Mouse (Mus musculus): ENCODE data around the gene Ecd. TPM values are rescaled to one million over a fixed set of nuclear protein-coding genes. Genes with fewer than 3 reads are reported as not detected.
"Not testable (repeated sequence)": the region's sequence is repeated elsewhere in the genome, so short reads cannot be mapped to it uniquely, and the experiment has no call there.

The Ecd gene
- polyA plus RNA-seq, 1 experiment: 32.5 TPM

DNA sequence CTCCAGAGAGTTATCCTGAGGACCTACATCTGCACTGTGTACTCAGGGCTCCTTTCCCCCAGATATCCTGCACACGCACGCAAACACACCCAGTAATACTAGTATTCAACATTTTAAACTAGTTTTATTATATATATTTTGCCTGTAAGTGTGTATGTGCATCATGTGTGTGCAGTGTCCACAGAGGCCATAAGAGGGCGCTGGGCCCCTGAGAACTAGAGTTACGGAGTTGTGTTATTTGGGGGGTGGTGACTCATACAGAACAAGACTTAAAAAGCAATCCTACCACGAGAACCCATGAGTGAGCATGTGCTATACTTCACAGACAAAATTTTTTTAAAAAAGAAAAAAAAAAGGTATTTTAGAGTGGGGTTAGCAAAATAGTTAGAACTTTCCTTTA lies 8.5 kb downstream of the Ecd start:
- TF ChIP-seq CTCF (IDR thresholded peaks at IDR 0.05; ENCODE audit: extremely low read depth, insufficient read depth, low read length) (no peak), POLR2A (IDR thresholded peaks at IDR 0.05; ENCODE audit: extremely low read depth, insufficient read depth, low read length) (no peak)
- H3K4me3 ChIP-seq (ENCODE audit: insufficient read depth, low read length): no peak overlapping the region
- H3K27ac ChIP-seq (ENCODE audit: insufficient read depth, low read length): no peak overlapping the region
- no peaks in the 10 kb centered on the region for H3K4me1 ChIP-seq (ENCODE audit: control insufficient read depth, insufficient read depth, low read length)

DNA sequence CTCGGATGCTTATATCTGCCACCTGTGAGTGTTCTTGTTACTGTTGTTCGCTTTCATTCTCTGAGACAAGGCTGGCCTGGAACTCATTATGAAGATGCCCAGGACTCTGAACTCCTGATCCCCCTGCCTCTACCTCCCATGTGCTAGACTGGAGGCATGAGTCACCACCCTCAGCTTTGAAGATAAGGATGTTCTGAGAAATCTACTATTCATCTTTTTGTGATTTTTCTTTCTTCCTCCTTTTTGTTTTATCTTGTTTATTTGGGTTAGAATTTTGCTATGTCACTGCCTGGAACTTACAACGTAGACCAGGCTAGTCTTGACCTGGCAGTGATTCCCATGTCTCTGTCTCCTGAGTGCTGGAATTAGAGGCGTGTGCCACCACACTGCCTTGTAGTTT lies 16.6 kb downstream of the Ecd start:
- Histone ChIP-seq H3K4me3 (ENCODE audit: insufficient read depth, low read length) (no peak overlapping the region), H3K27ac (ENCODE audit: insufficient read depth, low read length) (no peak overlapping the region), H3K4me1 (ENCODE audit: control insufficient read depth, insufficient read depth, low read length) (no peaks in the 10 kb centered on the region)
- TF ChIP-seq POLR2A (IDR thresholded peaks at IDR 0.05; ENCODE audit: extremely low read depth, insufficient read depth, low read length): no peak
- no peak for TF ChIP-seq CTCF (IDR thresholded peaks at IDR 0.05; ENCODE audit: extremely low read depth, insufficient read depth, low read length)

DNA sequence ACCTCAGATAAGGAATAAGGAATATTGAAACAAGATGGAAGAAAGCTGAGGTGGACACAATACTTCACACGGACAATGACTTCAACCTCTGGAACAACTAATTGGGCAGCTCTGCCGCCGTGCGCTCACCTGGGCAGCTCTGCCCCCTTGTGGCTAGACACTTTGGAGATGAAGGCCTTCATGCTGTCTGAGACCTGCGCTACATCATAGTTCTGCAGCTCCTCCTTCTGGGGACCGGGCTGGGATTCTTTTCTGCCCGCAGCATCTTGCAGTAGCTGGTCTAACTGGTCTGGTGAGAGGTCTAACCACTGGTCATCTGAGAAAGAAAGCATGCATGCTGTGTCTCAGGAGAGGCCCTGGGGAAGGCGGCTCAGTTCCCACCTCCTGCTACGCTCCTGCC lies 19.4 kb downstream of the Ecd start:
- TF ChIP-seq CTCF (IDR thresholded peaks at IDR 0.05; ENCODE audit: extremely low read depth, insufficient read depth, low read length) (no peak), POLR2A (IDR thresholded peaks at IDR 0.05; ENCODE audit: extremely low read depth, insufficient read depth, low read length) (no peak)
- no peak overlapping the region for H3K27ac ChIP-seq (ENCODE audit: insufficient read depth, low read length)
- H3K4me1 ChIP-seq (ENCODE audit: control insufficient read depth, insufficient read depth, low read length): no peaks in the 10 kb centered on the region
- no peak overlapping the region for H3K4me3 ChIP-seq (ENCODE audit: insufficient read depth, low read length)

DNA sequence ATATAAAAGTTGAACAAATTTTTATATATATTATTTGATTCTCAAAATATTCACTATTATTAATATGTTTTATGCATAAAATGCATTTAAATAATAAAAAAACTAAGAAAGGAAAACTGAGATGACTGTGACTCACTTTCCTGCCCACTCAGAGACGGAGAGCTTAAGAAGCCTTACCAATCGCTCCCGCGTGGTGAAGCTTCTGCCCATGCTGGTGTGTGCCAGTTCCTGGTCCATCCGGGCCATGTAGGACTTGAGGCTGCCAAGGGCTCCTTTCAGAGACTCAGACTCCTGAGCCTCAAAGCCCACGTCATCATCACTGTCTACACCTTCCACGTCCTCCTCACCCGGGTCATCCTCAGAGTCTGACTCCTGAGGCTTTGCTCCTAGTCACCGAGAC lies 23.7 kb downstream of the Ecd start:
- Histone ChIP-seq H3K27ac (ENCODE audit: insufficient read depth, low read length) (no peak overlapping the region), H3K4me3 (ENCODE audit: insufficient read depth, low read length) (no peak overlapping the region), H3K4me1 (ENCODE audit: control insufficient read depth, insufficient read depth, low read length) (no peaks in the 10 kb centered on the region)
- TF ChIP-seq CTCF (IDR thresholded peaks at IDR 0.05; ENCODE audit: extremely low read depth, insufficient read depth, low read length): no peak
- no peak for TF ChIP-seq POLR2A (IDR thresholded peaks at IDR 0.05; ENCODE audit: extremely low read depth, insufficient read depth, low read length)

DNA sequence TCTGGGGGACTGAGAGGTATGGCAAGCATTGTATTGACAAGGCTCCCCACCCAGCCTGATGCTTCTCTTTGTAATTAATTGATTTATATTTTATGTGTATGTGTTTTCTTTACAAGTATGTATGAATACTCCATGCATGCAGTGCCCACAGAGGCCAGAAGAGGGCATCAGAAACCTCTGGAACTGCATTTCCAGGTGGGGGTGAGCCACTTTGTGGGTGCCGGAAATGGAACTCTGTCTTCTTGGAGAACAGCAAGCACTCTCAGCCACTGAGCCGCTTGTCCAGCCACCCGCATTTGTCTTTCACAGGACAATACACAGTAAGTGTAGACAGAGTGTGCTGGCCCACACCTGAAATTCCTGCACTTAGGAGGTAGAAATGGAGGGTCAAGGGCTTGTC lies 28.5 kb downstream of the Ecd start:
- TF ChIP-seq CTCF (IDR thresholded peaks at IDR 0.05; ENCODE audit: extremely low read depth, insufficient read depth, low read length) (peak; percentile 32; the same call in 1 of the 2 replicates), POLR2A (IDR thresholded peaks at IDR 0.05; ENCODE audit: extremely low read depth, insufficient read depth, low read length) (no peak)
- Histone ChIP-seq H3K27ac (ENCODE audit: insufficient read depth, low read length) (no peak overlapping the region), H3K4me1 (ENCODE audit: control insufficient read depth, insufficient read depth, low read length) (no peaks in the 10 kb centered on the region)

DNA sequence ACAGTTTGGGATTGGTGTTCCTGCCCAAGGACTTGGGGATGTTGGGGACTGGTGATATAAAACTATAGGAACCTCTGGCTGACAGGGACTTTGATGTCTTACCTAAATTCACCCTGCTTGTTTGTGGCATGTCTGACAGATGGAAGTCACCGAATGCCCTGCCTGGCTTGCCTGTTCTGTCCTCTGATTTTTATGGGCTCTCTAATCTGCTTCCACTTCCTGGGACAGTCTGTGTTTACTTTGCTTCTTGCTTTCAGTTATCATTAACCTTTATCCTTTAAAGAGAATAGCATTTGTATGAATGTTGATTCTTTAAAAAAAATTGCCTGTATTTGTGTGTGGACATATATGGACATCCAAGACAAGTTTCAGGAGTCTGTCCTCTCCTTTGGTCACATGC lies 32.8 kb downstream of the Ecd start:
- H3K4me1 ChIP-seq (ENCODE audit: control insufficient read depth, insufficient read depth, low read length): no peaks in the 10 kb centered on the region
- H3K27ac ChIP-seq (ENCODE audit: insufficient read depth, low read length): no peak overlapping the region
- H3K4me3 ChIP-seq (ENCODE audit: insufficient read depth, low read length): no peak overlapping the region
- TF ChIP-seq POLR2A (IDR thresholded peaks at IDR 0.05; ENCODE audit: extremely low read depth, insufficient read depth, low read length): no peak
- no peak for TF ChIP-seq CTCF (IDR thresholded peaks at IDR 0.05; ENCODE audit: extremely low read depth, insufficient read depth, low read length)

More for the DNA sequence above, 28.5 kb downstream of the Ecd start:
- H3K4me3 ChIP-seq (ENCODE audit: insufficient read depth, low read length): no peak overlapping the region

DNA sequence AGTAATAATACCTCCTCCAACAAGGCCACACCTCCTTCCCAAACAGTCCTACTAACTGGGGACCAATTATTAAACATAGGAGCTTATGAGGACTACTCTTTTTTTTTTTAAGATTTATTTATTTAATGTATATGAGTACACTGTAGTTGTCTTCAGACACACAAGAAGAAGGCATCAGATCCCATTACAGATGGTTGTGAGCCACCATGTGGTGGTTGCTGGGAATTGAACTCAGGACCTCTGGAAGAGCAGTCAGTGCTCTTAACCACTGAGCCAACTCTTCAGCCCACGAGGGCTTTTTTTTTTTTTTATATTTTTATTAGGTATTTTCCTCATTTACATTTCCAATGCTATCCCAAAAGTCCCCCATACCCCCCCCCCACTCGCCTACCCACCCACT lies 42.8 kb downstream of the Ecd start:
- not testable (repeated sequence) for H3K4me1 ChIP-seq (ENCODE audit: control insufficient read depth, insufficient read depth, low read length); H3K27ac ChIP-seq (ENCODE audit: insufficient read depth, low read length); H3K4me3 ChIP-seq (ENCODE audit: insufficient read depth, low read length)

DNA sequence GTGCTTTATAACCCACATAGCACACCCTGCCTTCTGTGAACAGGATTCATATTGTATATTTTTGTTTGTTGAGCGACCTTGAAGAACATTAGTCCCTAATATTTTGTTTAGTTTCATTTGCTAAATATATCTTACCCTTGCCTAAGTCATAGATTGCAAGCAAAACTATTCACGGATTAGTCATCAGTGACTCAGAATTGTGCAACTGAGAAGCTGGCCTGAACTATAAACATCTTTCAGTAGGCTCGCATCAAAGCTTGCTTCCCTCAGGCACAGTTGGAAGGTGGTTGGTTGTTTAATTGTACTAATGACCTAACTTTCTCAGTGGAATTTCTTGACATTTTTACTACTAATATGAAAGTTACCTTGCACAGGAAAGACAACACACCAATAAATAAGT lies 49.8 kb downstream of the Ecd start:
- TF ChIP-seq CTCF (IDR thresholded peaks at IDR 0.05; ENCODE audit: extremely low read depth, insufficient read depth, low read length): no peak
- TF ChIP-seq POLR2A (IDR thresholded peaks at IDR 0.05; ENCODE audit: extremely low read depth, insufficient read depth, low read length): no peak
- Histone ChIP-seq H3K4me1 (ENCODE audit: control insufficient read depth, insufficient read depth, low read length) (peaks cover 4% of the 10 kb centered on the region), H3K4me3 (ENCODE audit: insufficient read depth, low read length) (no peak overlapping the region), H3K27ac (ENCODE audit: insufficient read depth, low read length) (no peak overlapping the region)

DNA sequence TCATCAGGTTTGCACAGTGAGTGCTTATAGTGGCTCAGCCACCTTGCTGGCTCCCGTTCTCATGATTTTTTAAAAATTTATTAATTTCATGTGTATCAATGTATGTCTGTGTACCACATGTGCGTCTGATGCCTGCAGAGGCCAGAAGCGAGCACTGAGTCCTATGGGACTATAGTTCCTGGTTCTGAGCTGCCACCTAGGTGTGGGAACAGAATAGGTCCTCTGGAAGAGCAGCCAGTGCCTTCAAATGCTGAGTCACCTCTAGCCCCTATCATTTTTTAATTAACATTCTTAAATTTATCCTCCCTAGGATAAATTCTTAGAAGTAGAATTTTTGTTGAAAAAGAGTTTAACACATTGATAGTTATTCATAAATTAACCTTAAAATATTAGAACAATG lies 50.3 kb downstream of the Ecd start:
- TF ChIP-seq POLR2A (IDR thresholded peaks at IDR 0.05; ENCODE audit: extremely low read depth, insufficient read depth, low read length) (no peak), CTCF (IDR thresholded peaks at IDR 0.05; ENCODE audit: extremely low read depth, insufficient read depth, low read length) (no peak)
- Histone ChIP-seq H3K4me1 (ENCODE audit: control insufficient read depth, insufficient read depth, low read length) (peaks cover 4% of the 10 kb centered on the region), H3K4me3 (ENCODE audit: insufficient read depth, low read length) (no peak overlapping the region), H3K27ac (ENCODE audit: insufficient read depth, low read length) (no peak overlapping the region)

DNA sequence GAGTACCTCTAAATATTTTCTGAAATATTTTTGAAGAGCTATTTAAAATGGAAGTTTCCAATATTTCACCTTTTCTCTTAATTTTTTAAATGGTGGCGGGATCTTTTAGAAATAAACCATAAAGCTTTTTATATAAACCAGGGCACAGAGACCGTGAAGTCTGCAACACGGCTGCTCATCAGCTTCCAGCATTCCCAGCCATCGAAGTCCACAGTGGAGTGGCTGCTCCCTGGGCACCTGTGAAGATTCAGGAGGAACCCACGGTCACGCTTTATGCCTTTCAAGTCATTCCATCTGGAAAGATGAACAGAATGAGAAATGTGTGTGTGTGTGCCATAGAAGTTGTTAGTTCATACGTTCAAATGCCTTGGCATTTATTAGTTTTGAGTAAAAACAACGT lies 53.0 kb downstream of the Ecd start:
- H3K4me1 ChIP-seq (ENCODE audit: control insufficient read depth, insufficient read depth, low read length): peaks cover 4% of the 10 kb centered on the region
- TF ChIP-seq CTCF (IDR thresholded peaks at IDR 0.05; ENCODE audit: extremely low read depth, insufficient read depth, low read length) (no peak), POLR2A (IDR thresholded peaks at IDR 0.05; ENCODE audit: extremely low read depth, insufficient read depth, low read length) (no peak)
- peak overlapping the region; percentile 44 for H3K4me3 ChIP-seq (ENCODE audit: insufficient read depth, low read length)
- H3K27ac ChIP-seq (ENCODE audit: insufficient read depth, low read length): no peak overlapping the region
